Mouse (Mus musculus): ENCODE measurements at regions not wholly inside any gene's neighbourhood (a gene's known extent, or its start where the extent isn't known, plus 50 kb on each side); places are given as distances from the start of the nearest gene placed in this dataset.

- no peak for DNase-seq (ENCODE audit: low spot score in 2 of 2)
These were observed 354.7 kb downstream of the Ice1 start for GRCm38 (mm10) chr13:70282731-70283130.

DNA sequence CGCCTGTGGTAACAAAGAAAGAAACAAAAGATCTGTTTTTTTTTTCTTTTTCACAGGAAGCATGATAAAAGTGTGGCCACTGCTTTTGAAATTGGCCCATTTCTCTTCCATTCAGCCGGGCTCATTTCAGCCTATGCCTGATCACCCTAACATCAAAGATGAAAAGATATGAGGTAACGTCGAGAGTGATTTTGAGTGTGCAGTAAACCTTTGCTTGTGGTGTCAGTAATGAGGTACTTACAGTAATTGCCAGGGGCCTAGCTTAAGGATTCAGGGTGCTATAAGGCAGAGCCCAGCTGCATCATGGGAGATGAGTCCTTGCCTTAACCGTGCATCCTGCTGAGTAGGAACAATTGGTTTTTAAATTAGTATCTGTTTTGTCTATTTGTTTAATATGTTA lies 354.2 kb downstream of the Ice1 start:
- DNase-seq (ENCODE audit: low spot score in 2 of 2), result no peak

DNA sequence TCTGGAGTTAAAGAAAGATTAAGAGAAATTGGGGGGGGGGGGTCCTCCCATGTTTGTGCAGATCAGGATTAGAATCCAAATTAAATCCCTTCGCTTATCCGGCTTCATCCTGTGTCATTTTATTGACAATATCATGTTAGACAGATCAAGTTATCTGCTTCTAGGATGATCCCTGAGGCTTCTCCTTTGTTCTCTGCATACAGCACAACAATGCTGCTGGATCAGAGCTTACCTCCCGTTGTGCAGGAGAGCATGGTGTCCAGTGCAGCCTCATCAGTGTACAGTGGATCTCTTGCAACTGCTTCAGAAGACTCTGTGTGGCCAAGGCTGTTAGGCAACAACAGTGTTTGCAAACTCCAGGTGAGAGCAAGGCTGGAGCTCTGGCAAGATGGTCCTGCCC lies 344.7 kb downstream of the Ice1 start:
- DNase-seq (ENCODE audit: low spot score in 2 of 2), result no peak

GRCm38 (mm10) chr13:70303953-70304525 lies 333.4 kb downstream of the Ice1 start:
- DNase-seq (ENCODE audit: low spot score in 2 of 2), result no peak

DNA sequence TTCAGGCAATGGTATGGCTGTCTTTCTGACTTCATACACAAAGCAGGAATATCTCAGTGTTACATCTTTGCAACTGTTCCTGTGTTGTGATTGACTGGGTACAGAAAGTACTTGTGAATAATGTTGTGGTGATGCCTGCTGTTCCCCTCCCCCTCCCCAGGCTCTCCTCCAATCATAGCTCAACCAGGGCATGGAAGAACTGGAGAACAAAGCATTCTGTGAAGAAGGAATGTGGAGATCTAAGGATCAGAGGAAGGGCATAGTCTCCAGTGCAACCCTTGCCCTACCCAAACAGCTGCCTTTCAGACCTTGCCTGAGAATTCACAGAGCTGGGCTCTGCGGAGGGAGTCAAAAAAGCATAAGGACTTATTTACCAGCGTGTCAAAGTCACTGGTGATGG lies 326.9 kb downstream of the Ice1 start:
- no peak for DNase-seq (ENCODE audit: low spot score in 2 of 2)

DNA sequence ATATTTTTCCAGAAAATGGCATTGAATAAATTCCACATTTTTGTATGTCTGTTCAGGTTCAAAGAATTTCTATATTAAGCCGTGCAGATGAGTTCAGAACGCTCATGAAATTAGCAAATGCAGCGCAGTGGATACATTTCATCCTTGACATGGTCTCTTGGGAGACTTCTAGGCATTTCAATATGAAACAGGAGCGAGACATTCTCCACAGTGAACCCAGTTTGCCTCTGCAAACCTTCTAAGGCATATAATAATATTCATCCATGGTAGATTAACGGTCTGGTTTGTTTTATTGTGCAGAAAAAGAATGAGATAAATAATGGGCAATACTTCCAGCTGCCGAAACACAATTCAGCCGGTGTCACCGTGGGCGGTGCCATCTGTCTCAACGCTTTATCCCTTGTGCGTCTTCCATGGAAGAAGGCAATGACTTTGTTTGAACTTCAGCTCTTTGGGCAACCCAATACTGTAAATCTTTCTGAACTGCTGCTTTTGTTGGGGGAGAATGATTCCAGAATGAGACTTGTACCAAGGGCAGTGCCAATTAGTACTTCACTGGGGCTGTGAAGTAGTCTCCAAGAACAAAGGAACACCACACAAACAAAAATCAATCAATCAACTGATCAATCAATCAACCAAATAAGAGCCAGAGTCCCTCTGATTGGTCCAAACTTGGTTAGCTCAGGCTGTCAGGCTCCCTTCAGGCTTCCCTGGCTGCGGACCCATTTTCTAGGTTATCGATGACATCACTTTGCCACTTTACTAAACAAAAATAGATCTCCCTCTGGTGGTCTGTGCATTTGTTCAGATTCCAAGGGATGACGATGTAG lies 326.0 kb downstream of the Ice1 start:
- no peak for DNase-seq (ENCODE audit: low spot score in 2 of 2)

- DNase-seq (ENCODE audit: low spot score in 2 of 2), result no peak
These were observed 324.2 kb downstream of the Ice1 start for GRCm38 (mm10) chr13:70313205-70313604.

DNA sequence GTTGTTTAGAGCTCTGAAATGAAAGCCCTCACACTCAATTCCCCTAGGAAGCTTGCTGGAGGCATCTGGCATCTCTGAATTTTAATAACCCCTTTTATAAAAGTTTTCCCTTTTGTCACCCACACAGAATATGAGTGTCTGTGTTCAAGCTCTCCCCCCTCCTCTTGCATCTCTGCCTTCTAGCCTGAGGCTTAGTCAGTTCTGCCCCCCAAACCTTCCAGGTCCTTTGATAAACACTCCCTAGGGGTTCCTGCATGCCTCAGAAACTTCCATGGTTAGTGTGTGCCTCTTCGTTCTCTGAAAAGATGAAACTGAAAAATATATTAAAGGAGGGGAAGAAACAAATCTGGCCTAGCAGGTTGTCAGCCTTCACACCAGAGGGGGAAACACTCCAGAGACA lies 313.9 kb downstream of the Ice1 start:
- DNase-seq (ENCODE audit: low spot score in 2 of 2), result no peak

GRCm38 (mm10) chr13:70336069-70336468 lies 301.4 kb downstream of the Ice1 start:
- DNase-seq (ENCODE audit: low spot score in 2 of 2), result no peak

GRCm38 (mm10) chr13:70340437-70340836 lies 297.0 kb downstream of the Ice1 start:
- DNase-seq (ENCODE audit: low spot score in 2 of 2), result no peak

GRCm38 (mm10) chr13:70343191-70343734 lies 294.2 kb downstream of the Ice1 start:
- DNase-seq (ENCODE audit: low spot score in 2 of 2), result no peak

DNA sequence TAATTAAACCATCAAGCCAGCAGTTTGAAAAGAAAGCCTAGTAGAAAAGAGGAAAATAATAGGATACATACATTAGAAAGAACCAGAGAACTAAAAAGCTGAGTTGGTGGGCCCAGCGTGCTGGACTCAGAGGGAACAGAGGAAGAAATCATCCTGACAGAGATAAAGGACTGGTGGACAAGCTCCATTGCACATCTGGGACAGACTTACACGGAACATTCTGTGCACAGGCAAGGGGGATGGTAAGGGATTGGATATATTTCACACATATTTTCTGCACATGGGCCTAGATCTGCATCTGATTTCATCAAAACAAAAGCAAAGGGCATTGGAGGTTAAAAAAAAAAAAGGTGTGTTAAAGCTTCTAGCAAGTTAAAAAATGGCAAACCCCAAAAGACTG lies 293.5 kb downstream of the Ice1 start:
- DNase-seq (ENCODE audit: low spot score in 2 of 2), result no peak

DNA sequence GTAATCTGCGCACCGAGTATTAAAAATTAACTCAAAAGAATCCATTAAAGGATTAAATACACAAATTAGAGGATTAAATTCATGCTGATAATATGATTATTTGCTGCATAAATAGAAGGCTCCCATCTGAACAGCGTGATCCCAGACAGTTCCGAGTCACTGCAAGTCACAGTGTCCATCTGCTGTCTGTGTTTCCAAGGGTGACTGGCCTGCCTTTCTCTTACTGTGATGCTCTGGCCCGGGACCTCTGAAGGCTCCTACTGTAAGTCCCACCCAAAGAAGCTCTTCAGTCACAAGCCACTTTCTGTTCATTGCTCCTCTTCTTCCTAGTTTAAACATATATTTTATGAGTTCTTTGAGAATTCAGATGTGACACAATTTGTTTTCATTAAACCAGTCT lies 293.1 kb downstream of the Ice1 start:
- DNase-seq (ENCODE audit: low spot score in 2 of 2), result no peak

DNA sequence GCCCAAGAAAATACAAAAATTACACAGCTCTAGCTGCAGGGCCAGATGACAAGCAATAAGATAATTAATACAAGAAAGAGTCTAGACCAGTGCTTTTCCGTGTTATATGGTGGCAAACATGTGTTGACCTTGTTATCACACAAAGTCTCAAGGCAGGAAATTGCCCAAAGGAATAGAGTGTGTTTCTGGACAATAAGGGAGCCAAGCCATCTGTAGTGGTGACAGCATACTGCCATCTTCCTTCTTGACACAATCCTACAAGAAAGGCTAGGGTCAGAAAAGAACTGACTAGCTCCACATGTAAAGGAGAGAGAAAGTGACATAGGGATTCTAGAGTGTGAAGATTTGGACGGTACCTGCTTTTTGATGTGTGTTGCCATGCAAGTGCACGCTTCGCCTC lies 289.0 kb downstream of the Ice1 start:
- no peak for DNase-seq (ENCODE audit: low spot score in 2 of 2)

DNA sequence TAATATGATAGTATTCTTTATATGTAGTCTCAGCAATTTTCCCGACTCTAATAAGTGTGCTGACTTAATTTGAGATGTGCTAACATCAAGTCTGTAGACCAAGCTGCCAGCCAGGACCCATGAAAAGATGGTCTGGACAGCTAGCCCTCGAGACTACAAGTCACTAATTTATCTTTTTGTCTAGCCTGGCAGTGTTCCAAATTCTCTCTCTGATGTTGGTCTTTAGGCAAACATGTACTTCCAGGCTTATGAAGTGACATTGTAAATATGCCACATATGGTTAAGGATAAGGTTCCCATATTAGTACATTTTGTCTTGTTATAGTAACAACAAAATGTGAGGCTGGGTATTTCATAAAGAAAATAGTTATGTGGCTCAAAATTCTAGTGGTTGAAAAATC lies 288.5 kb downstream of the Ice1 start:
- no peak for DNase-seq (ENCODE audit: low spot score in 2 of 2)

DNA sequence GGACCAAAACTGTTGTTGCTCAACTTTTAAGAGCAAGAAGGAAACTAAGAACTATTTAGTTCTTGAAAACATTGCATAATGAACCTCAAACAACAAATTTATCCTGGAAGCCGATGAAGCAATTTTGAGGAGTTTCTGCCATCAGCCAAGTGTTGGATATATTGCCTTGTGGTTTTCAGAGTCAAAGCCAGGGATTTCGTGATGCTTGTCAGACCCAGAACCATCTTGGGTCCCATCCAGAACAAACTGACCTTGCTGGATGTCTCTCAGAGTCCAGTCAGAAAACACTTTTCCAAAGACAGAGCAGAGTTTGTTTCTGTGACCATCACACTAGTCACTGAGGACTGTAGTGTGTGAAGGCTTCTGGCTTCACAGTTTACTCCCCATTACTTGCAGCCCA lies 267.8 kb downstream of the Ice1 start:
- DNase-seq (ENCODE audit: low spot score in 2 of 2), result no peak

DNA sequence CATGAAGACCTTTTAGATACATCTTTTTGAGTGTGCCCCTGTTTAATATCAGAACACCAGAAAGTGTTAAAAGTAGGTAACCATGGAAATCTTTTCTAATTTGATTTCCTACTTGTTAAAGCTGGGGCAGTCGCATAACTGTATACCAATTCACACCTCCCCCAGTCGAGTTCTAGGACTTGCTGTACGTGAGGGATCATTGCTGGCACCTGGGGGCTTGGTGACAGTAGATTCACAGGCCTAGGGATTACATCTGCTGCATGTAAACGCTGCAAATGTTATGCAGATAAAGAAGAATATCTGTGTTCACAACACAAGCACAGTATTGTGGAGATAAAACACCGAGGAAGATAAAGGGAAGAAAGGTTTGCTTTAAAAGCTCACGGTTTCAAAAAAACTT lies 256.7 kb downstream of the Ice1 start:
- peak; percentile 25 to 41 for DNase-seq (ENCODE audit: low spot score in 2 of 2)

DNA sequence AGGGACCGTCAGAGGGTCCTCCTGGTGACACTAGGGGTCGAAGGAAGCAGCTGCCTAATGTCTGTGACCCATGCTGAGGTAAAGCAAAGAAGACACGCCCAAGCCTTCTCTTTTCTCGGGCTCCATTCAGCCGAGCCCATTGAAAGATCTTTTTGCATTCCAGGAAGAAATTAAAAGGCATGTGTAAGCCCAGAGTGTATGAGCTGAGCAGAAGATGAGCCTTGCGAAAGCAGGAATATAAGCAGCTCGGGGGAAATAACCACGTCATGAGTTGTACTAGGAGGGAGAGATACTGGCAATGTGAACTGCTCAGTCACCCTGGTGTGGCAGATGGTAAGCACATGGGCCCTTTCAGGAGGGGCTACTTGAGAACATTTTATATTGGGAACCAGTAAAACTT lies 252.1 kb downstream of the Ice1 start:
- DNase-seq (ENCODE audit: low spot score in 2 of 2), result no peak

DNA sequence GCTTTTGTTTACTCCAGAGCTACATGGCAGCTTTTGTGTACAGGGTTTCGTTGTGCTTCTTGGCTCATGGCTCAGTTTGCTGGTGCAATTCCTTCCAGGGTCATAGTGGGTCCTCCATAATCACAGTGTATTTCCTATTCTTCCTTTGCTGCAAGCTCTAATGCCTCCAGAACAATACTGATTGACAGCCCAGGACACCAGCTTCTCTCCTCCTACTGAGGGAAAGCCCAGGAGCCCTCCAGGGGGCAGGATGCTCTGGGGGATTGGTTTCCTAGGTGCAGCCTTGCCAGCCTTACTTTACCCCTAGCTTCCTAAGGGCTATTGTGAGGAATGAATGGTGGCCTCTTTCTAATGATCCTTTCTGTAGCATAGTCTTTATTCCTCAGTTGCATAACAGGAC lies 224.6 kb downstream of the Ice1 start:
- no peak for DNase-seq (ENCODE audit: low spot score in 2 of 2)

GRCm38 (mm10) chr13:70418156-70418555 lies 219.3 kb downstream of the Ice1 start:
- DNase-seq (ENCODE audit: low spot score in 2 of 2), result no peak

- no peak for DNase-seq (ENCODE audit: low spot score in 2 of 2)
These were observed 198.0 kb downstream of the Ice1 start for GRCm38 (mm10) chr13:70439419-70439818.

DNA sequence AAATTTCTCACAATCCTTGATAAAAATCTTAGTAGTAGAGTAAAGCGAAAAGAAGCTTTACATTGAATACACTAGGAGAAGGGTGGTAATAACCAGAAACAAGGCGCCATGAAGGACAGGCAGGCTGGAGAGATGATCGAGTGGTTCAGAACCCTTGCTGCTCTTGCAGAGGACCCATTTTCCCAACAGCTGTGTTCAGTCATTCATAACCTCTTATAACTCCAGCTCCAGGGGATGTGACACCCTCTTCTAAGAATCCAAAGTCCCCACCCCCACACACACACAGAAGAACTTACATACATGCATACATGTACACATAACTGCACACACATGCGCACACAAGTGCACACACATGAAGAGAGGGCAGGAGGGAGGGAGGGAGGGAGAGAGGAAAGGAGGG lies 190.5 kb downstream of the Ice1 start:
- no peak for DNase-seq (ENCODE audit: low spot score in 2 of 2)
